10 mouse cellular contexts compared by ENCODE assay signal in genomic region chr3:56789155-56789554, GRCm38 (mm10).
DNase-seq lines count a peak whose midpoint lies in the region; ATAC-seq and TF ChIP-seq lines count a peak whose summit lies in the region.
"Had no signal": no experiment of that assay in that cellular context is flagged by ENCODE, and none has a peak within 500 bp of the region (broad histone marks: within the 10 kb centered on the region; RNA-seq: fewer than 3 reads in every experiment).

No protein-coding gene starts in this region.

- H3K9me3 ChIP-seq in hindbrain, embryonic 14.5 days (ENCODE audit: control insufficient read depth, low read length): no peaks in the 10 kb centered on the region
- no peaks in the 10 kb centered on the region for H3K9me3 ChIP-seq in hindbrain, embryonic 12.5 days (replicated peaks)
- no peaks in the 10 kb centered on the region for H3K9me3 ChIP-seq in hindbrain, postnatal 0 days (ENCODE audit: low read length)
- no peaks in the 10 kb centered on the region for H3K9me3 ChIP-seq in liver, embryonic 12.5 days (replicated peaks)
- H3K9me3 ChIP-seq: embryonic facial prominence, embryonic 15.5 days; neural tube, embryonic 12.5 days had no signal

- no peak for TF ChIP-seq CTCF in hindbrain, postnatal 0 days (IDR thresholded peaks at IDR 0.05; ENCODE audit: low read depth)

- H3K4me2 ChIP-seq in hindbrain, embryonic 14.5 days (replicated peaks): no peak overlapping the region
- H3K4me2 ChIP-seq in hindbrain, embryonic 12.5 days (replicated peaks): no peak overlapping the region
- no peak overlapping the region for H3K4me2 ChIP-seq in hindbrain, postnatal 0 days (ENCODE audit: low read depth, low read length)
- H3K4me2 ChIP-seq in liver, embryonic 12.5 days: no peak overlapping the region
- H3K4me2 ChIP-seq: embryonic facial prominence, embryonic 15.5 days; neural tube, embryonic 12.5 days had no signal

- 46% methylated on average over 3 of the region's 3 CpGs for WGBS in hindbrain, embryonic 14.5 days
- WGBS in hindbrain, embryonic 12.5 days: 47% methylated on average over 3 of the region's 3 CpGs
- WGBS in hindbrain, postnatal 0 days: 44% methylated on average over 3 of the region's 3 CpGs
- WGBS in liver, embryonic 12.5 days (ENCODE audit: insufficient replicate concordance): 38% methylated on average over 3 of the region's 3 CpGs

- peak; percentile 52 for DNase-seq in hindbrain, embryonic 14.5 days (ENCODE audit: low spot score)
- peak; percentile 9 for DNase-seq in urinary bladder, postnatal 14 days (ENCODE audit: low spot score)
- no peak for DNase-seq in urinary bladder, postnatal 4 days (ENCODE audit: low spot score in 2 of 2)
- DNase-seq in hindbrain, postnatal 0 days (ENCODE audit: low spot score): peak; percentile 12
- DNase-seq in spleen, adult 12 weeks (ENCODE audit: low spot score): no peak
- no peak for DNase-seq in cerebellum, postnatal 4 days (ENCODE audit: low spot score in 2 of 2)

- no peak overlapping the region for H3K4me3 ChIP-seq in hindbrain, embryonic 14.5 days (replicated peaks; ENCODE audit: low read length)
- no peak overlapping the region for H3K4me3 ChIP-seq in hindbrain, embryonic 12.5 days
- no peak overlapping the region for H3K4me3 ChIP-seq in hindbrain, postnatal 0 days (ENCODE audit: low read length)
- no peak overlapping the region for H3K4me3 ChIP-seq in liver, embryonic 12.5 days
- H3K4me3 ChIP-seq: embryonic facial prominence, embryonic 15.5 days; neural tube, embryonic 12.5 days had no signal

- H3K4me1 ChIP-seq in hindbrain, embryonic 14.5 days (replicated peaks; ENCODE audit: control insufficient read depth, insufficient read depth, low read length): no peaks in the 10 kb centered on the region
- no peaks in the 10 kb centered on the region for H3K4me1 ChIP-seq in hindbrain, embryonic 12.5 days
- H3K4me1 ChIP-seq in hindbrain, postnatal 0 days (ENCODE audit: insufficient read depth, low read length): no peaks in the 10 kb centered on the region
- no peaks in the 10 kb centered on the region for H3K4me1 ChIP-seq in liver, embryonic 12.5 days
- H3K4me1 ChIP-seq: embryonic facial prominence, embryonic 15.5 days; neural tube, embryonic 12.5 days had no signal

- no peak for ATAC-seq in hindbrain, embryonic 14.5 days (ENCODE audit: low FRiP score)
- no peak for ATAC-seq in hindbrain, embryonic 12.5 days (ENCODE audit: low FRiP score)
- no peak for ATAC-seq in hindbrain, postnatal 0 days
- ATAC-seq in liver, embryonic 12.5 days: no peak

- H3K9ac ChIP-seq in hindbrain, embryonic 14.5 days: no peak overlapping the region
- no peak overlapping the region for H3K9ac ChIP-seq in hindbrain, embryonic 12.5 days
- H3K9ac ChIP-seq in hindbrain, postnatal 0 days (replicated peaks; ENCODE audit: low read length): no peak overlapping the region
- H3K9ac ChIP-seq in liver, embryonic 12.5 days: no peak overlapping the region
- H3K9ac ChIP-seq: embryonic facial prominence, embryonic 15.5 days; neural tube, embryonic 12.5 days had no signal

- no peaks in the 10 kb centered on the region for H3K36me3 ChIP-seq in hindbrain, embryonic 14.5 days (replicated peaks; ENCODE audit: control insufficient read depth, insufficient read depth)
- H3K36me3 ChIP-seq in hindbrain, embryonic 12.5 days: no peaks in the 10 kb centered on the region
- H3K36me3 ChIP-seq in hindbrain, postnatal 0 days (ENCODE audit: insufficient read depth, low read length): no peaks in the 10 kb centered on the region
- H3K36me3 ChIP-seq in liver, embryonic 12.5 days: no peaks in the 10 kb centered on the region
- H3K36me3 ChIP-seq: embryonic facial prominence, embryonic 15.5 days; neural tube, embryonic 12.5 days had no signal

- H3K27me3 ChIP-seq in hindbrain, embryonic 14.5 days (ENCODE audit: control insufficient read depth, insufficient read depth, low read length): no peaks in the 10 kb centered on the region
- H3K27me3 ChIP-seq in hindbrain, embryonic 12.5 days: no peaks in the 10 kb centered on the region
- no peaks in the 10 kb centered on the region for H3K27me3 ChIP-seq in hindbrain, postnatal 0 days (ENCODE audit: insufficient read depth, low read length)
- H3K27me3 ChIP-seq in liver, embryonic 12.5 days (replicated peaks): no peaks in the 10 kb centered on the region
- H3K27me3 ChIP-seq: embryonic facial prominence, embryonic 15.5 days; neural tube, embryonic 12.5 days had no signal

- H3K27ac ChIP-seq in hindbrain, embryonic 14.5 days: no peak overlapping the region
- no peak overlapping the region for H3K27ac ChIP-seq in hindbrain, embryonic 12.5 days
- no peak overlapping the region for H3K27ac ChIP-seq in hindbrain, postnatal 0 days
- no peak overlapping the region for H3K27ac ChIP-seq in liver, embryonic 12.5 days
- H3K27ac ChIP-seq: embryonic facial prominence, embryonic 15.5 days; neural tube, embryonic 12.5 days had no signal

Comparison
In these comparisons a context has a peak if more than half of its experiments do, and no peak if none do; other contexts are left out.
1. DNase-seq: peak in hindbrain, embryonic 14.5 days (single experiment), urinary bladder, postnatal 14 days (single experiment) and hindbrain, postnatal 0 days (single experiment); none in urinary bladder, postnatal 4 days (0 of 2), spleen, adult 12 weeks (single experiment) and cerebellum, postnatal 4 days (0 of 2).